Mouse (Mus musculus): ENCODE measurements around the gene Vmn1r94. TPM values are rescaled to one million over a fixed set of nuclear protein-coding genes. Genes with fewer than 3 reads are reported as not detected.
"Not testable (repeated sequence)": the region's sequence is repeated elsewhere in the genome, so short reads cannot be mapped to it uniquely, and the experiment has no call there.

The Vmn1r94 gene
- not detected in 2 replicates for total RNA-seq (2014; rRNA removed)
- polyA plus RNA-seq (2012; rRNA removed): not detected in 2 replicates

DNA sequence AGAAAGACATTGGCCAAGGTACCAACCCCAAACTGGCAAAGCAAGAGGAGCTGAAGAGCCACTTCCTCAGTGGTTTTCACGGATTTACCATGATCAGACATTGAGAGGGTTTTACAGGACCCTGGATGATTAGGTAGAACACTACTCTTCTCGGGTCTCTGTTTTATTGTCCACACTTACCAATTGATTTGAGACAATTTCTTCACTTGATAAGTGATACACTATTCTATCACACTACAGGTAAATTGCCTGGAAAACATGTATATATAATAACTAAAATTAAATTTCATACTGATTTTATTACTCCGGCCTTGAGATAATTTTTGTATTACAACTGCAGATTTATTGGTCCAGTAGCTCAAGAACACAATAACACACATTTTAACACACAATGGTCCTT lies at the start of gene Vmn1r94:
Vmn1r94 (minus strand) TSS at position 101 of the 400 bp plus-strand sequence.
- not testable (repeated sequence) for H3K4me1 ChIP-seq (ENCODE audit: control insufficient read depth, insufficient read depth, low read length)
- WGBS: no CpG with 5 or more reads among the region's 3 CpGs

DNA sequence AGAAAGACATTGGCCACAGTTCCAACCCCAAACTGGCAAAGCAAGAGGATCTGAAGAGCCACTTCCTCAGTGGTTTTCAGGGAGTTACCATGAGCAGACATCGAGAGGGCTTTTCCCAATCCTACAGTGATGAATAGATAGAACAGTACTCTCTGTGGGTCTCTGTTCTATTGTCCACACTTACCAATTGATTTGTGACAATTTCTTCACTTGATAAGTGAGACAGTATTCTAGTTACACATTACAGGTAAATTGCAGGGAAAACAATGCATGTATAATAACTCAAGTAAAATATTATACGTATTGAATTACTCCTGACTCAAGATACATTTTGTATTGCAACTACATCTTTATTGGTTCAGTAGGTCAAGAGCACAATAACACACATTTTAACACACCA lies 37.3 kb upstream of the Vmn1r94 start, which contains the start of gene Gm6164:
Gm6164 (minus strand) TSS at position 101 of the 400 bp plus-strand sequence.
- DNase-seq (ENCODE audit: extremely low read depth, low read depth, low spot score); H3K27ac ChIP-seq (replicated peaks; ENCODE audit: insufficient read depth, low read depth, low read length); H3K4me3 ChIP-seq (ENCODE audit: insufficient read depth, low read depth, low read length); H3K9ac ChIP-seq (ENCODE audit: low read depth, low read length); H3K4me1 ChIP-seq (ENCODE audit: control insufficient read depth, insufficient read depth, low read length); H3K79me2 ChIP-seq (ENCODE audit: control insufficient read depth, insufficient read depth, low read length); H3K27me3 ChIP-seq (ENCODE audit: control insufficient read depth, insufficient read depth, low read length); H3K36me3 ChIP-seq (ENCODE audit: control insufficient read depth, insufficient read depth, low read length): not testable (repeated sequence)
- no CpG with 5 or more reads among the region's 2 CpGs for whole genome bisulfite sequencing

More for the DNA sequence above, at the start of gene Vmn1r94:
- not testable (repeated sequence) for H3K79me2 ChIP-seq (ENCODE audit: control insufficient read depth, insufficient read depth, low read length); H3K27me3 ChIP-seq (ENCODE audit: control insufficient read depth, insufficient read depth, low read length); H3K36me3 ChIP-seq (ENCODE audit: control insufficient read depth, insufficient read depth, low read length); H3K4me3 ChIP-seq (ENCODE audit: insufficient read depth, low read depth, low read length); H3K9ac ChIP-seq (ENCODE audit: low read depth, low read length); H3K27ac ChIP-seq (replicated peaks; ENCODE audit: insufficient read depth, low read depth, low read length); DNase-seq (ENCODE audit: extremely low read depth, low read depth, low spot score)

GRCm38 (mm10) chr7:20193410-20193809 lies 25.2 kb upstream of the Vmn1r94 start, which contains the start of gene Vmn1r95:
TSS of gene Vmn1r95 (plus strand) at chr7:20193710.
- not testable (repeated sequence) for H3K79me2 ChIP-seq (ENCODE audit: control insufficient read depth, insufficient read depth, low read length); H3K9ac ChIP-seq (ENCODE audit: low read depth, low read length); H3K27ac ChIP-seq (replicated peaks; ENCODE audit: insufficient read depth, low read depth, low read length); H3K36me3 ChIP-seq (ENCODE audit: control insufficient read depth, insufficient read depth, low read length); DNase-seq (ENCODE audit: extremely low read depth, low read depth, low spot score); H3K27me3 ChIP-seq (ENCODE audit: control insufficient read depth, insufficient read depth, low read length); H3K4me1 ChIP-seq (ENCODE audit: control insufficient read depth, insufficient read depth, low read length); H3K4me3 ChIP-seq (ENCODE audit: insufficient read depth, low read depth, low read length)
- no CpG with 5 or more reads among the region's 3 CpGs for WGBS

GRCm38 (mm10) chr7:20138988-20139387 lies 29.2 kb downstream of the Vmn1r94 start, which contains the start of gene Vmn1r93:
TSS of gene Vmn1r93 (minus strand) at chr7:20139088.
- not testable (repeated sequence) for DNase-seq (ENCODE audit: extremely low read depth, low read depth, low spot score); H3K4me3 ChIP-seq (ENCODE audit: insufficient read depth, low read depth, low read length); H3K27me3 ChIP-seq (ENCODE audit: control insufficient read depth, insufficient read depth, low read length); H3K36me3 ChIP-seq (ENCODE audit: control insufficient read depth, insufficient read depth, low read length); H3K4me1 ChIP-seq (ENCODE audit: control insufficient read depth, insufficient read depth, low read length); H3K79me2 ChIP-seq (ENCODE audit: control insufficient read depth, insufficient read depth, low read length); H3K9ac ChIP-seq (ENCODE audit: low read depth, low read length); H3K27ac ChIP-seq (replicated peaks; ENCODE audit: insufficient read depth, low read depth, low read length)
- WGBS: no CpG with 5 or more reads among the region's 5 CpGs

DNA sequence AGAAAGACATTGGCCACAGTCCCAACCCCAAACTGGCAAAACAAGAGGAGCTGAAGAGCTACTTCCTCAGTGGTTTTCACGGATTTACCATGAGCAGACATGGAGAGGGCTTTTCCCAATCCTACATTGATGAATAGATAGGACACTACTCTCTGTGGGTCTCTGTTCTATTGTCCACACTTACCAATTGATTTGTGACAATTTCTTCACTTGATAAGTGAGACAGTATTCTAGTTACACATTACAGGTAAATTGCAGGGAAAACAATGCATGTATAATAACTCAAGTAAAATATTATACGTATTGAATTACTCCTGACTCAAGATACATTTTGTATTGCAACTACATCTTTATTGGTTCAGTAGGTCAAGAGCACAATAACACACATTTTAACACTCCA lies 45.7 kb downstream of the Vmn1r94 start, which contains the start of gene Gm16442:
Gm16442 (minus strand) TSS at position 101 of the 400 bp plus-strand sequence.
- no CpG with 5 or more reads among the region's 2 CpGs for WGBS
- not testable (repeated sequence) for H3K27ac ChIP-seq (replicated peaks; ENCODE audit: insufficient read depth, low read depth, low read length); H3K9ac ChIP-seq (ENCODE audit: low read depth, low read length); H3K4me1 ChIP-seq (ENCODE audit: control insufficient read depth, insufficient read depth, low read length); DNase-seq (ENCODE audit: extremely low read depth, low read depth, low spot score); H3K36me3 ChIP-seq (ENCODE audit: control insufficient read depth, insufficient read depth, low read length); H3K79me2 ChIP-seq (ENCODE audit: control insufficient read depth, insufficient read depth, low read length); H3K27me3 ChIP-seq (ENCODE audit: control insufficient read depth, insufficient read depth, low read length); H3K4me3 ChIP-seq (ENCODE audit: insufficient read depth, low read depth, low read length)

Other genes with a start within 250 kb of the Vmn1r94 start
- gene Pvr, start 247.2 kb downstream of the Vmn1r94 start, total RNA-seq (2014; rRNA removed): 5.1 and 7.6 TPM in 2 replicates
- gene Pvr, start 247.2 kb downstream of the Vmn1r94 start, polyA plus RNA-seq (2012; rRNA removed): 3.4 and 6.8 TPM in 2 replicates
- gene Igsf23, start 217.6 kb downstream of the Vmn1r94 start, total RNA-seq (2014; rRNA removed): 0.09 and 0.13 TPM in 2 replicates
- gene Igsf23, start 217.6 kb downstream of the Vmn1r94 start, polyA plus RNA-seq (2012; rRNA removed): 0.78 and 1.6 TPM in 2 replicates
- not detected in 2 replicates for gene Ceacam20, start 203.0 kb downstream of the Vmn1r94 start, total RNA-seq (2014; rRNA removed)
- not detected in 2 replicates for gene Ceacam20, start 203.0 kb downstream of the Vmn1r94 start, polyA plus RNA-seq (2012; rRNA removed)
- not detected in 2 replicates for gene Nlrp9b, start 176.9 kb downstream of the Vmn1r94 start, total RNA-seq (2014; rRNA removed)
- gene Nlrp9b, start 176.9 kb downstream of the Vmn1r94 start, polyA plus RNA-seq (2012; rRNA removed): not detected in 2 replicates
- not detected in 2 replicates for gene Vmn1r91, start 68.7 kb downstream of the Vmn1r94 start, total RNA-seq (2014; rRNA removed)
- not detected in 2 replicates for gene Vmn1r91, start 68.7 kb downstream of the Vmn1r94 start, polyA plus RNA-seq (2012; rRNA removed)
- not detected in 2 replicates for gene Gm16442, start 45.8 kb downstream of the Vmn1r94 start, total RNA-seq (2014; rRNA removed)
- not detected in 2 replicates for gene Gm16442, start 45.8 kb downstream of the Vmn1r94 start, polyA plus RNA-seq (2012; rRNA removed)
- not detected in 2 replicates for gene Vmn1r93, start 29.3 kb downstream of the Vmn1r94 start, total RNA-seq (2014; rRNA removed)
- gene Vmn1r93, start 29.3 kb downstream of the Vmn1r94 start, polyA plus RNA-seq (2012; rRNA removed): not detected in 2 replicates
- gene Vmn1r95, start 25.3 kb upstream of the Vmn1r94 start, total RNA-seq (2014; rRNA removed): not detected in 2 replicates
- gene Vmn1r95, start 25.3 kb upstream of the Vmn1r94 start, polyA plus RNA-seq (2012; rRNA removed): not detected in 2 replicates
- gene Gm6164, start 37.2 kb upstream of the Vmn1r94 start, total RNA-seq (2014; rRNA removed): not detected in 2 replicates
- not detected in 2 replicates for gene Gm6164, start 37.2 kb upstream of the Vmn1r94 start, polyA plus RNA-seq (2012; rRNA removed)
- gene Gm4498, start 65.5 kb upstream of the Vmn1r94 start, total RNA-seq (2014; rRNA removed): not detected in 2 replicates
- gene Gm4498, start 65.5 kb upstream of the Vmn1r94 start, polyA plus RNA-seq (2012; rRNA removed): not detected in 2 replicates
- not detected in 2 replicates for gene Gm5890, start 94.5 kb upstream of the Vmn1r94 start, total RNA-seq (2014; rRNA removed)
- gene Gm5890, start 94.5 kb upstream of the Vmn1r94 start, polyA plus RNA-seq (2012; rRNA removed): not detected in 2 replicates
- not detected in 2 replicates for gene Gm4133, start 165.7 kb upstream of the Vmn1r94 start, total RNA-seq (2014; rRNA removed)
- gene Gm4133, start 165.7 kb upstream of the Vmn1r94 start, polyA plus RNA-seq (2012; rRNA removed): not detected in 2 replicates
- not detected in 2 replicates for gene Gm5728, start 207.0 kb upstream of the Vmn1r94 start, total RNA-seq (2014; rRNA removed)
- not detected in 2 replicates for gene Gm5728, start 207.0 kb upstream of the Vmn1r94 start, polyA plus RNA-seq (2012; rRNA removed)
- not detected in 2 replicates for gene Vmn1r100, start 249.6 kb upstream of the Vmn1r94 start, total RNA-seq (2014; rRNA removed)
- gene Vmn1r100, start 249.6 kb upstream of the Vmn1r94 start, polyA plus RNA-seq (2012; rRNA removed): not detected in 2 replicates